Mouse (Mus musculus) gastrocnemius, adult 2 months (tissue): Measurements from ENCODE around the gene Mgat3. TPM values are rescaled to one million over a fixed set of nuclear protein-coding genes. Genes with fewer than 3 reads are reported as not detected.

ENCODE experiments used
- DNase-seq: peaks from one replicate; pipeline ENCODE4 v3.0.0; 2022
- H3K27ac ChIP-seq: fragments of 200-600 bp; 2 replicates; pipeline ENCODE4 v1.8.1; 2022; ENCODE audit warnings: mild to moderate bottlenecking
- H3K4me3 ChIP-seq: fragments of 200-600 bp; 2 replicates; pipeline ENCODE4 v1.8.1; 2022; ENCODE audit warnings: mild to moderate bottlenecking, moderate library complexity
- CTCF ChIP-seq: fragments of 200-600 bp; IDR thresholded peaks from 2 replicates; pipeline ENCODE4 v1.8.1; 2022; ENCODE audit warnings: antibody characterized with exemption, mild to moderate bottlenecking, moderate library complexity
- intact Hi-C: fragments of 180-260 bp; cut with DNase I; formaldehyde crosslinking; loops from one replicate; pipeline ENCODE4 v1.15.1; 2025
- total RNA-seq, 2 experiments: library from RNA; stranded (reverse); gene quantifications; 2 replicates each; pipeline ENCODE4 v1.2.3; 2021

Mgat3 gene
- total RNA-seq, 2 experiments from 2014 or later, result 0.61 to 0.78 TPM

DNA sequence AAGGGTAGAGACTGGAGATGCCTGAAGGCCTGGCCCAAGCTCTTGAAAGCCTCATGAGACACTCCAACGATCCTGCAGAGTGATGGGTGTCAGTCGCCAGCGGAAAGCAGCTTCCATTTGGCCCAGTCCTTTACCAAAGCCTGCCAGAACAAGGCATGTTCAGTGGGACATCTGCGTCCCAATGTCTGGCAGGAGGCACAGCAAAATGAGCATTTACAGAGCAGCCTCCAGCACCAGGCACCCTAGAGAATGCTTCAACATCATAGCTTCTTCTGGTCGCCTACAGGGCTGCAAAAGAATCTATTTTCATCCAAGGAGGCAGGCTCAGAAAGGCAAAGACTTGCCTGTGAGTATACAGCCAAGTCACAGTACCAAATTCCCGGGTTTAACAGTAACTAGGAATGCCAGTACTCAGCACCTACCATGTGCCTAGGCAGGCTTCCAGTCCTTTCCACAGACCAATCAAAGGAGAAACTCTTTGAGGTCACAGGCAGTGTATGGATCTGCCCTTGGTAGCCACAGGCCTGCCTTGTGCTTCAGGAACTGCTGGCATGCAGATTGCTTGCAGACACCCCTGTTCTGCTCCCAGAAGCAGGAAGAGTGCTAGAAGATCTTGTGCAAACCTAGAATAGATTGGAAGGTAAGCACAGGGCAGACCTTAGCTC is 28.7 kb downstream of the Mgat3 start:
- DNase-seq, result no peak
- H3K4me3 ChIP-seq, result no peak overlapping the region
- no peak for TF ChIP-seq CTCF
- intact Hi-C loops, result no loop called here
- no peak overlapping the region for H3K27ac ChIP-seq

DNA sequence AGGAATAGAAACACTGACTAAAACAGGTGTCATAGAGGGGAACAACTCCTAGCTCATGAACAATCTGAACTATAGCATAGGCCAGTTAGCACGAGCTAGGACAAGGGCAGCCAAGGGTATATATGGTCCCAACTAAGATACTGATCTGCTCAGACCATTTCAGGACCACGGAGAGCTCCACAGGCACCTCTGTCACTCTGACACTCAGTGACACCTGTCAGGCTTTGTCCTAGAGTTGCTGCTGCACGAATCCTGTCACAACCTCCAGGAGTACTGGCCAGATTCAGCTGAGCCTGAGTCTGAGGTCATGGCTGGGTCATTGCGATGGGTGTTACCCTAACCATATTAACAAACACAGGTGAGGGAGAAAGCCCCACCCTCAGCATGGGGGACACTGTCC is 29.9 kb downstream of the Mgat3 start:
- DNase-seq, result no peak
- intact Hi-C loops, result no loop called here
- Histone ChIP-seq H3K4me3 (no peak overlapping the region), H3K27ac (no peak overlapping the region)
- no peak for TF ChIP-seq CTCF

DNA sequence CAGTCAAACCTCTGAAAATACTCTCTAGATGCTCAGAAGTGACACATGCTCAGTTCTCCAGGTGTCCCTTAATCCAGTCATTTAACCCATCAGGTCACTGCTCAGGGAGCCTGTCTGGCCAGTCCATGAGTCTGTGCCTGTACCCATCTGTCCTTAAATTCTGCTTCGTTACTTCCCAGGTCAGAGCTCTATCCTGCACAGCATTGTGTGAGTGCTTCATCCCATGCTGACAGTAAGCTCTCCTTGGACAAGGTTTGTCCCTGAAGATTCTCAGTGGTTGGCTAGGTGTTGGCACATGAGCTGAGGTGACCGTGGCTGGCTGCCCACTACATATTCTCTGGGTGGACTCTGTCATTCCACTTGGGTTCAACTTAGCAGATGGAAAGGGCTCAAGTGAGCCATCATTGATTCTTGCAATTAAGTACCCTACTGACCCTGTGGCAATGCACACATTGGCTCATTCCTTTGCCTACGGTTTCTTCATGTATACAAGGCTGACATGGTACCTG is 32.6 kb downstream of the Mgat3 start:
- no peak overlapping the region for H3K27ac ChIP-seq
- intact Hi-C loops, result no loop called here
- no peak for TF ChIP-seq CTCF
- no peak for DNase-seq
- no peak overlapping the region for H3K4me3 ChIP-seq

DNA sequence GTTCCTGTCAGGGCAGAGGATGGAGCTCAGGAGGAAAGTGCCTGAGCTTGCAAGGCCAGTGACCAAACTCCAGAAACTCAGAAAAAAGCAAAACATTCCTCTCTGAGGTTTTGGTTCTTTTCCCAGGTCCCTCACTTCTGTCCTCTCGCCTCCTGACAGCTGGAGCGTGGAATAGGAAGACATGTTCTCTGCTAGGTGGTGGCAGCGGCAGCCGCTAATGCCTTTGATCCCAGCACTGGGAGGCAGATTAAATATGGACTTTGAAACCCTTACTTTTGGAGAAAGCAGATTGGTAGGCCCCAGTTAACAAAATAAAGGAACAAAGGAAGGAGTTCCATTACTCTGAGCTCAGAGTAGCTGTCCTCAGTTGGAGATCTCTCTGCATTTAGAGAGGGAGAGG is 34.9 kb downstream of the Mgat3 start:
- no peak for TF ChIP-seq CTCF
- intact Hi-C loops, result no loop called here

DNA sequence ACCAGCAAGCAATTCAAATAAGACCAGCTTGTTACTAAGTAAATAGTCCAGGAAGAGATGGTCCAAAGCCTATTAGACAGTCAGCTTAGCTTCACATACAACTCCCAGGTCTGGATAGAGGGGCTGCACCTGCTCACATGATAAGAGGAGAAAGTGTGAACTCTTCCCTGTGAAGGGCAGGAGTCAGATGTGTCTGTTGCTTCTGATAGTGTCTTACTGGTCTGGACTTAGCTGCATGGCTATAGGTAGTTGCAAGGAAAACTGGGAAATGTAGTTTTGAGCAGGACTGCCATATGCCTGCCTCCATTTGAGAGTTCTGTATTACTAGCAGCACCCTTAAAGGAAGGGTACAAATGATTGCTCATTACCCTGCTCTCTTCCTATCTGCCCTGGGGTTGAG is 40.2 kb downstream of the Mgat3 start:
- TF ChIP-seq CTCF, result no peak
- Histone ChIP-seq H3K4me3 (no peak overlapping the region), H3K27ac (no peak overlapping the region)
- DNase-seq, result no peak
- intact Hi-C loops, result no loop called here

More for the DNA sequence above, 34.9 kb downstream of the Mgat3 start:
- Histone ChIP-seq H3K27ac (no peak overlapping the region), H3K4me3 (no peak overlapping the region)
- no peak for DNase-seq

DNA sequence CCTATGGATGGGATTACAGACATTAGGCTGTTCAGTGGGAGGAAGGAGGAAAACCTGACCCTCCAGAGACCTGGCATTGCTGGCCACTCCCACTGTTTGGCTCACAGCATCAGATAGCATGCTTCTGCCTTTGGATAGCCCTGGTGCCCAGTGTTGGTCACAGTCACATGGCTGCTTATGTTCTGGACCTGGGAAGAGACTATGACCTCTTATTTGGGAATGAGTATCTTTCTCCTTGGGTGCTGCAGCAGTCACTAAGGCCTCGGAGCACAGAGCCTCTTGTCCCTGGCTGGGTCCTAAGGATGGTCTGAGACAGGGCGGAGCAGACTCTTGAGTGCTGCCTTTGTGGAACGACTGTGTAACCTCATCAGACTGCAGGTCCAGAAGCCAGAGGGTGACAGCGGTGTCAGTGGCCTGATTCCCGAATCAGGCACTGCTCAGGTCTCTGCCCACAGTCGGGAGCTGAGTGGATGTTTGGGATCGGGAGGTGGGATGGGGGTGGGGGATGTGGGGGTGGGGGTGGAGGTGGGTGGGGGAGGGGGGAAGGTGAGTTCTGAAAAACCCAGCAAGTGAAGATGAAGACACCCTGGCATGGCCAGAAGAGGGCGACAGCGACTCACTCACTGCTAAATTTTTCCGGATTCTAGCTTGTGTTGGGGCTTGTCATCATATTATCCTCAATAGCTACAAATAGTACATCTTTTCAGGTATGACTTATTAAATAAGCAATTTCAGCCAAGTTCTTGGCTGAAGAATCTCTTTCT is 42.4 kb downstream of the Mgat3 start:
- no peak overlapping the region for H3K27ac ChIP-seq
- no peak for DNase-seq
- no peak overlapping the region for H3K4me3 ChIP-seq
- intact Hi-C loops, result no loop called here
- peak; percentile 56 for TF ChIP-seq CTCF

DNA sequence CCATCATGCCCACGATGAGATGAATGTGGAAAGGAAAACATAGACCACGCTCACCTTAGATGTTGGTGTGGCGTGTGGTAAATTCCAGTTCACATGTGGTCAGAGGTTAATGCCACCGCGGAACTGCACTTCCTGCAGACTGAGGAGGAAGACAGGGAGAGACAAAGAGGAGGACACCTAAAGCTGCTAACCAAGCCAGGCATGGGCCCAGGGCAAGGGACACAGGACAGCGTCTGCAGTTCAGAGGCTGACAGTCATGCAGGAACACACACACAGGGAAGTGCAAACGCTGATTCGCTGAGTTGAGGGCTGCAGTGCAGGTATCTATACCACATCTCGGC is 42.9 kb downstream of the Mgat3 start:
- DNase-seq, result no peak
- no peak overlapping the region for H3K27ac ChIP-seq
- no peak overlapping the region for H3K4me3 ChIP-seq
- intact Hi-C loops, result no loop called here
- no peak for TF ChIP-seq CTCF

DNA sequence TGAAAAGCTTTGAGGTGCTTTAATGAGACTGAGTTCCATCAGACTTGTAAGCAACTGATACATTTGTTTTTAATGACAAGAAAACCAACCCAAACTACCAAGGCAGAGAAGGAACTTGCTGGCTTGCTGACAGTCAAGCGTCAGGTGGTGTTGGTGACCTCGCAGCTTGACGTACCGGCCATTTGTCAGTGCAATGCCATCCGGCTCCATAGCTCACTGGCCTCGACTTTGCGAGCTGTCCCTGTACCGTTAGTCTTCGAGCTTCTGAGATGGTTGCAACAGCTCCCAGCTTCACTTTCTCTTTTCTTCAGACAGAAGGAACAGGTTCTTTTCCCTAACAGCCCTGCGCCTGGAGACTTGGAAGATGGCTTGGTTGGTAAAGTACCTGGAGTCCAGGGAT is 44.0 kb downstream of the Mgat3 start:
- no peak for TF ChIP-seq CTCF
- intact Hi-C loops, result no loop called here
- Histone ChIP-seq H3K27ac (no peak overlapping the region), H3K4me3 (no peak overlapping the region)
- DNase-seq, result no peak

DNA sequence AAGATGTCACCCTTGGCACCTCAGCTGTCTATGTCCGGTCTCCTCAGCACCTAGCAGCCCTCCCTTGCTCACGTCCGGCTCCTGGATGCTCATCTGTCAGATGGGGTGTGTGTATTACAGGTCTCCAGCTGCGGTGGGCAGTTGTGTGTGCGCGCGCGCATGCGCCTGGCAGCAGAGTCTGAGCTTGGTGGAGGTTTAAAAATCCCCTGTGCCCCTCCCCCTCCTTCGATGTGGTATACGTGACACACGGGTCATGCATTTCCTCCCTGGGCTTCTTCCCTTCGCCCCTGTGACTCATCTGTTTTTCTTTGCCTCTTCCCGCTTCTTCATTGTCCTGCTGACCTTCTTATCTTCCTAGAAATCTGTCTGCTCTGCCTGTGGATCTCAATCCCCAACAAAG is 45.7 kb downstream of the Mgat3 start:
- intact Hi-C loops, result no loop called here
- no peak for DNase-seq
- TF ChIP-seq CTCF, result no peak
- Histone ChIP-seq H3K27ac (no peak overlapping the region), H3K4me3 (no peak overlapping the region)

DNA sequence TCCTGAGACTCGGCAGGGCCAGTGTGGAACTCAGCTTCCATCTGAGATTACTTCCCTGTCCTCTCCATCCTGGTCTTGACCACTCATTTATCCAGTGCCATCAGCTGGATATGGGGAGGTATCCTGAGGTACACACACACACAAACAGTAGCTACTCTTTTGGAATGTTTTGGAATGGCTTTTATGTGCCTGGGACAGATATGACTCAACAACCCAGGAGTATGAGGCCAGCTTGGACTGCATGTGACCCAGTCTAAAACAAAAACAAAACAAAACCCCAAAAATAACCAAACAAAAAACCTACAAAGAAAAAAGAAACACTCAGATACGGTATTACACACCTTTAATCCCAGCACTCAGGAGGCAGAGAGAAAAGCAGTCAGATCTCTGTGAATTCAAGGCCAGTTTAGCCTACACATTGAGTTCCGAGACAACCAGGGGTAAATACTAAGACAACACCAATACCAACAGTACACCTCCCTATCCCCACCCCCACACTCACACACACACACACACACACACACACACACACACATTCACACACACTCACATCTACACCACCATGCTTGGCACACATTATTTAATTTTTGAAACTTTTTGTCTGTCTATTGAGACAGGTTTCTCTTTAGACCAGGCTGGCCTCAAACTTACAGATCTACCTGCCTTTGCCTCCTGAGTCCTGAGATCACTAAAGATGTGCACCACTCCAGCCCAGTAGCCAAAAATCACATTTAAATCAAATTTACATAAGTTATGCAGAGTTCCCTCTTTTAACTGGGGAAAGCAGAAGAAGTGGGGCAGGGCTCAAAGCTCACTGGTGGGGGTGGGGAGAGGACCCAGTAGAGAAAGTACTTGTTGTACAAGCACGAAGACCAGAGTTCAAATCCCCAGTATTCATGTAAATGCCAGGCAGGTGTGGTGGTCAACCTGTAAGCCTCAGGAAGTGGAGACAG is 46.5 kb downstream of the Mgat3 start:
- Histone ChIP-seq H3K27ac (no peak overlapping the region), H3K4me3 (no peak overlapping the region)
- intact Hi-C loops, result no loop called here
- TF ChIP-seq CTCF, result no peak
- no peak for DNase-seq

DNA sequence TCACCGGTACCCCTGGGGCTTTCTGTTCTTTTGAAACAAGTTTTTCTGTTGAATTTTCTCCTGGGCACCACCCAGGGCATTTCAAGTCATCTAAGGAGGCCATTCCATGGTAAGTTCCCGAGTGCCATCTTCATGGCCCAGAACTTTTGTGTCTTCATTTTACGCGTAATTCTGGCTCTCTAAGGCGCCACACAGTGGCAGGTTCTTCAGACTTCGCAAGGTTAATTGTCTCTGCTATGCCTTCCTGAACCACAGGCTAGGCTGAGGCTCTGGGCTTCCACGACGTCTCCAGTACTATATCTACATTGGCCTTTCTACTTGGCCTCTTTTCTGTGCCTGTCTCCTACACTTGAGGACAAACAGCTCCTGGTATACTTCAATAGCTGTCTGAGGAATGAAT is 47.5 kb downstream of the Mgat3 start:
- no peak for TF ChIP-seq CTCF
- intact Hi-C loops, result no loop called here
- no peak overlapping the region for H3K4me3 ChIP-seq
- no peak for DNase-seq
- no peak overlapping the region for H3K27ac ChIP-seq

DNA sequence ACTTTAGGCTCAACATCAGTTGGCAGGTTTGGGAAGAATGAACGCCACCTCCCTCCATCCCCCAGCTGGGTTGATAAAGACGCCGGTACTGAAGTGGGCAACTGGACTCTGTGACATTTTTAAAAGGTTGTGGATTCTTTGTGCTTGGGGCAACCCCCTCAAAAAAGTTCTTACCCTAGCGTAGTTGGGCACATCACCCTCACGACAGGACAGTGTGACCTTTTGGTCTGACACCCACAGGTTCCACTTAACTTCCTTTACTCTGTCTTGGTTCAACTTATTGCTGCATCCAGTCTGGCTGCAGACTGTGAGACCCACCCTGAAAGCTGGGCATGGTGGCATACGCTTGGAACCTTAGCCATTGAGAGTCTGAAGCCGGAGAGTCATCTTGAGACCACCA is 50.2 kb downstream of the Mgat3 start:
- intact Hi-C loops, result no loop called here
- DNase-seq, result no peak
- Histone ChIP-seq H3K4me3 (no peak overlapping the region), H3K27ac (no peak overlapping the region)
- no peak for TF ChIP-seq CTCF

DNA sequence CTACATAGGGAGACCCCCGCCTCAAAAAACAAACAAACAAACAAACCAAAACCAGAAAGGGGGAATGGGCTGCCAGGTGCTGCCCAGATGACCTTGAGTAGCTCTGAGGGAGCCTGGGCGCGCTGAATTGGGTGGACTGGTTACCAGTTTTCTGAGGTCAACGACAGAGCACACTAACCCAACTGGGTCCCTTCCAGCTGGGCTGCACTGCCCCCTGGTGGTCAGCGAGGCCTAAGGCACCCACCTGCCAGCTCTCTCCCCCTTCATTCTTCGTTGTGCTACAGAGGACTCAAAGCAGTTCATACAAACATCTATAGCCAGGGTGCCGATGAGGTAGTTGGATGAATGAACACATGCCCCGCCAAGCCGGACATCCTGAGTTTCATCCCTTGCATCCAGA is 51.7 kb downstream of the Mgat3 start:
- intact Hi-C loops, result loop anchor here (1.0 to 5.0 kb wide), 2 partner anchors 36 to 133 kb away; partner anchors contain the start of genes Rpl3 and Syngr1
- TF ChIP-seq CTCF, result peak; percentile 90
- Histone ChIP-seq H3K27ac (no peak overlapping the region), H3K4me3 (no peak overlapping the region)
- DNase-seq, result peak; percentile 82
